14 mouse cellular contexts compared by ENCODE assay signal in the genomic region with DNA sequence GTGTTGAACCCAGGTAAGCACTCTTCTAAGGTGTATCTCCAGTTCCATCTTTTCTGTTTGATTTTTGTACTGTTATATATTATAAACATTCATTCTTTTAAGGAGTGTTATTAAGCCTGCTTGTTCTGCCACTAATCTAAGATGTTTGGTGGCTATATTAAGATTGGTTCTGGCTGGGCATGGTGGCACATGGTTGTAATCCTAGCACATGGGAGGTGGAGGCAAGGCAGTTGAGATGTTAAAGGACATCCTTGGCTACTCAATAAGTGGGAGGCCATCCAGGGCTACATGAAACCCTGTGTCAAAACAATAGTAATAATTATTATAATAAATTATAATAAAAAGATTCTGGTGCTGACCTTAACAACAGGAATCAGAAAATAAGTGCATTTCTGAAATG. TPM values are rescaled to one million over a fixed set of nuclear protein-coding genes. Genes with fewer than 3 reads are reported as not detected.
DNase-seq lines count a peak whose midpoint lies in the region; ATAC-seq lines count a peak whose summit lies in the region.
"Had no signal": no experiment of that assay in that cellular context is flagged by ENCODE, and none has a peak within 500 bp of the region (broad histone marks: within the 10 kb centered on the region; RNA-seq: fewer than 3 reads in every experiment).

No protein-coding gene starts in this region.

- H3K4me2 ChIP-seq in hindbrain, embryonic 13.5 days = peak overlapping the region; percentile 66
- peak overlapping the region; percentile 95 for H3K4me2 ChIP-seq in midbrain, embryonic 14.5 days (ENCODE audit: low read length)
- H3K4me2 ChIP-seq in hindbrain, embryonic 16.5 days (ENCODE audit: low read length) = peak overlapping the region; percentile 27
- H3K4me2 ChIP-seq in neural tube, embryonic 15.5 days = peak overlapping the region; percentile 60
- H3K4me2 ChIP-seq: intestine, embryonic 15.5 days had no signal

- H3K9me3 ChIP-seq in hindbrain, embryonic 13.5 days = no peaks in the 10 kb centered on the region
- H3K9me3 ChIP-seq in hindbrain, embryonic 10.5 days = no peaks in the 10 kb centered on the region
- no peaks in the 10 kb centered on the region for H3K9me3 ChIP-seq in midbrain, embryonic 14.5 days (ENCODE audit: control insufficient read depth, low read length)
- no peaks in the 10 kb centered on the region for H3K9me3 ChIP-seq in midbrain, embryonic 10.5 days (replicated peaks)
- no peaks in the 10 kb centered on the region for H3K9me3 ChIP-seq in hindbrain, embryonic 16.5 days (ENCODE audit: control insufficient read depth, low read length)
- H3K9me3 ChIP-seq in neural tube, embryonic 15.5 days (replicated peaks) = no peaks in the 10 kb centered on the region
- H3K9me3 ChIP-seq: heart, embryonic 10.5 days; intestine, embryonic 15.5 days had no signal

- peak overlapping the region; percentile 20; the same call in 1 of the 2 replicates for H3K9ac ChIP-seq in hindbrain, embryonic 13.5 days
- H3K9ac ChIP-seq in midbrain, embryonic 14.5 days (replicated peaks; ENCODE audit: low read length) = no peak overlapping the region
- no peak overlapping the region for H3K9ac ChIP-seq in hindbrain, embryonic 16.5 days (ENCODE audit: low read depth, low read length)
- H3K9ac ChIP-seq in neural tube, embryonic 15.5 days (replicated peaks) = no peak overlapping the region
- H3K9ac ChIP-seq: intestine, embryonic 15.5 days had no signal

- no peaks in the 10 kb centered on the region for H3K27me3 ChIP-seq in hindbrain, embryonic 13.5 days
- H3K27me3 ChIP-seq in hindbrain, embryonic 10.5 days (ENCODE audit: insufficient read depth, poor library complexity, severe bottlenecking) = no peaks in the 10 kb centered on the region
- H3K27me3 ChIP-seq in midbrain, embryonic 14.5 days (ENCODE audit: control insufficient read depth, insufficient read depth, low read length) = no peaks in the 10 kb centered on the region
- H3K27me3 ChIP-seq in midbrain, embryonic 10.5 days (ENCODE audit: low read depth, poor library complexity, severe bottlenecking) = no peaks in the 10 kb centered on the region
- no peaks in the 10 kb centered on the region for H3K27me3 ChIP-seq in hindbrain, embryonic 16.5 days (replicated peaks; ENCODE audit: control insufficient read depth, insufficient read depth, low read length)
- H3K27me3 ChIP-seq in neural tube, embryonic 15.5 days (replicated peaks) = no peaks in the 10 kb centered on the region
- H3K27me3 ChIP-seq: intestine, embryonic 15.5 days had no signal

- peak overlapping the region; percentile 4 for H3K4me3 ChIP-seq in hindbrain, embryonic 13.5 days
- H3K4me3 ChIP-seq in hindbrain, embryonic 10.5 days = no peak overlapping the region
- peak overlapping the region; percentile 1; the same call in 1 of the 2 replicates for H3K4me3 ChIP-seq in midbrain, embryonic 14.5 days (replicated peaks; ENCODE audit: low read depth, low read length)
- H3K4me3 ChIP-seq in midbrain, embryonic 10.5 days = no peak overlapping the region
- no peak overlapping the region for H3K4me3 ChIP-seq in hindbrain, embryonic 16.5 days (ENCODE audit: low read length)
- no peak overlapping the region for H3K4me3 ChIP-seq in neural tube, embryonic 15.5 days (replicated peaks)
- H3K4me3 ChIP-seq: heart, embryonic 10.5 days; intestine, embryonic 15.5 days had no signal

- no peak for ATAC-seq in hindbrain, embryonic 13.5 days (ENCODE audit: low FRiP score)
- no peak for ATAC-seq in midbrain, embryonic 14.5 days (ENCODE audit: low FRiP score, low TSS enrichment)
- no peak for ATAC-seq in hindbrain, embryonic 16.5 days
- no peak for ATAC-seq in neural tube, embryonic 15.5 days (ENCODE audit: low FRiP score)
- ATAC-seq: intestine, embryonic 15.5 days had no signal

- H3K4me1 ChIP-seq in hindbrain, embryonic 13.5 days (replicated peaks) = peaks cover 52% of the 10 kb centered on the region
- peaks cover 47% of the 10 kb centered on the region for H3K4me1 ChIP-seq in hindbrain, embryonic 10.5 days (replicated peaks)
- peaks cover 46% of the 10 kb centered on the region for H3K4me1 ChIP-seq in midbrain, embryonic 14.5 days (ENCODE audit: control insufficient read depth, insufficient read depth, low read length)
- peaks cover 50% of the 10 kb centered on the region for H3K4me1 ChIP-seq in midbrain, embryonic 10.5 days
- peaks cover 39% of the 10 kb centered on the region for H3K4me1 ChIP-seq in hindbrain, embryonic 16.5 days (ENCODE audit: control insufficient read depth, insufficient read depth, low read depth, low read length)
- peaks cover 56% of the 10 kb centered on the region for H3K4me1 ChIP-seq in neural tube, embryonic 15.5 days

- no peak for DNase-seq in hindbrain, embryonic 10.5 days (ENCODE audit: low spot score)
- no peak for DNase-seq in midbrain, embryonic 14.5 days
- no peak for DNase-seq in midbrain, embryonic 10.5 days (ENCODE audit: low spot score)
- no peak for DNase-seq in right cerebral cortex, postnatal 10 days (ENCODE audit: low spot score in 2 of 2)
- DNase-seq in thymus, adult 18-20 months = no peak
- DNase-seq: cerebellum, postnatal 14 days; left cerebral cortex, postnatal 4 days; lung, postnatal 4 days; right cerebral cortex, adult 18-20 months had no signal

- no peaks in the 10 kb centered on the region for H3K36me3 ChIP-seq in hindbrain, embryonic 13.5 days
- peaks cover 16% of the 10 kb centered on the region; the same call in 1 of the 2 replicates for H3K36me3 ChIP-seq in hindbrain, embryonic 10.5 days
- H3K36me3 ChIP-seq in midbrain, embryonic 14.5 days (ENCODE audit: control insufficient read depth, insufficient read depth, low read length) = 0 out of 2 replicates have a peak, but pooled peaks cover 4% of the 10 kb centered on the region
- 0 out of 2 replicates have a peak, but pooled peaks cover 12% of the 10 kb centered on the region for H3K36me3 ChIP-seq in midbrain, embryonic 10.5 days
- no peaks in the 10 kb centered on the region for H3K36me3 ChIP-seq in hindbrain, embryonic 16.5 days (ENCODE audit: control insufficient read depth, insufficient read depth, low read length)
- H3K36me3 ChIP-seq in neural tube, embryonic 15.5 days = no peaks in the 10 kb centered on the region
- H3K36me3 ChIP-seq: intestine, embryonic 15.5 days had no signal

- no peak overlapping the region for H3K27ac ChIP-seq in hindbrain, embryonic 13.5 days
- no peak overlapping the region for H3K27ac ChIP-seq in hindbrain, embryonic 10.5 days
- no peak overlapping the region for H3K27ac ChIP-seq in midbrain, embryonic 14.5 days (replicated peaks; ENCODE audit: low read depth, low read length)
- H3K27ac ChIP-seq in midbrain, embryonic 10.5 days (replicated peaks) = no peak overlapping the region
- H3K27ac ChIP-seq in hindbrain, embryonic 16.5 days (ENCODE audit: low read depth, low read length) = no peak overlapping the region
- no peak overlapping the region for H3K27ac ChIP-seq in neural tube, embryonic 15.5 days (replicated peaks)
- H3K27ac ChIP-seq: heart, embryonic 10.5 days; intestine, embryonic 15.5 days had no signal

RNA-seq across cellular contexts. Expression of a gene that starts 5.8 kb away (rescaled TPM):
- 24.1 and 24.7 TPM in 2 replicates for polyA plus RNA-seq in hindbrain, embryonic 13.5 days (2015; fragmentation: Nextera tagmentation; extraction: Ambion mirVana)
- 22.2 and 28.7 TPM in 2 replicates for polyA plus RNA-seq in hindbrain, embryonic 10.5 days (2016; fragmentation: Nextera tagmentation; extraction: Ambion mirVana)
- 22.9 and 28.5 TPM in 2 replicates for polyA plus RNA-seq in midbrain, embryonic 14.5 days (2014; fragmentation: Nextera tagmentation; extraction: Ambion mirVana)
- 25.8 and 28.2 TPM in 2 replicates for polyA plus RNA-seq in midbrain, embryonic 10.5 days (2016; fragmentation: Nextera tagmentation; extraction: Ambion mirVana)
- polyA plus RNA-seq in hindbrain, embryonic 16.5 days (2015; fragmentation: Nextera tagmentation; extraction: Ambion mirVana) = 20.5 and 20.7 TPM in 2 replicates
- polyA plus RNA-seq in neural tube, embryonic 15.5 days (2015; fragmentation: Nextera tagmentation; extraction: Ambion mirVana) = 21.2 and 23.4 TPM in 2 replicates

RNA-seq across cellular contexts. Expression of a gene that starts 6.1 kb away (rescaled TPM):
- polyA plus RNA-seq in hindbrain, embryonic 13.5 days (2015; fragmentation: Nextera tagmentation; extraction: Ambion mirVana) = 29.0 and 30.4 TPM in 2 replicates
- 10.6 and 12.6 TPM in 2 replicates for polyA plus RNA-seq in hindbrain, embryonic 10.5 days (2016; fragmentation: Nextera tagmentation; extraction: Ambion mirVana)
- 30.2 and 38.5 TPM in 2 replicates for polyA plus RNA-seq in midbrain, embryonic 14.5 days (2014; fragmentation: Nextera tagmentation; extraction: Ambion mirVana)
- 10.6 and 14.4 TPM in 2 replicates for polyA plus RNA-seq in midbrain, embryonic 10.5 days (2016; fragmentation: Nextera tagmentation; extraction: Ambion mirVana)
- 21.4 and 24.5 TPM in 2 replicates for polyA plus RNA-seq in hindbrain, embryonic 16.5 days (2015; fragmentation: Nextera tagmentation; extraction: Ambion mirVana)
- polyA plus RNA-seq in neural tube, embryonic 15.5 days (2015; fragmentation: Nextera tagmentation; extraction: Ambion mirVana) = 22.7 and 23.4 TPM in 2 replicates

RNA-seq across cellular contexts. Expression of a gene that starts 53.7 kb away (rescaled TPM):
- 2.4 and 4.9 TPM in 2 replicates for polyA plus RNA-seq in hindbrain, embryonic 13.5 days (2015; fragmentation: Nextera tagmentation; extraction: Ambion mirVana)
- polyA plus RNA-seq in hindbrain, embryonic 10.5 days (2016; fragmentation: Nextera tagmentation; extraction: Ambion mirVana) = 2.8 and 3.0 TPM in 2 replicates
- polyA plus RNA-seq in midbrain, embryonic 14.5 days (2014; fragmentation: Nextera tagmentation; extraction: Ambion mirVana) = 2.1 and 3.7 TPM in 2 replicates
- polyA plus RNA-seq in midbrain, embryonic 10.5 days (2016; fragmentation: Nextera tagmentation; extraction: Ambion mirVana) = 2.1 and 2.4 TPM in 2 replicates
- 1.4 and 2.4 TPM in 2 replicates for polyA plus RNA-seq in hindbrain, embryonic 16.5 days (2015; fragmentation: Nextera tagmentation; extraction: Ambion mirVana)
- 2.6 and 5.0 TPM in 2 replicates for polyA plus RNA-seq in neural tube, embryonic 15.5 days (2015; fragmentation: Nextera tagmentation; extraction: Ambion mirVana)

Comparison
In these comparisons a context has a peak if more than half of its experiments do, and no peak if none do; other contexts are left out.
1. H3K4me3 ChIP-seq: peak in hindbrain, embryonic 13.5 days (single experiment) and midbrain, embryonic 14.5 days (single experiment); none in hindbrain, embryonic 10.5 days (single experiment), midbrain, embryonic 10.5 days (single experiment), hindbrain, embryonic 16.5 days (single experiment) and neural tube, embryonic 15.5 days (single experiment).
2. H3K4me2 ChIP-seq: peak in every context shown above with its lines; median percentile 95 in midbrain, embryonic 14.5 days; 66 in hindbrain, embryonic 13.5 days; 60 in neural tube, embryonic 15.5 days; 27 in hindbrain, embryonic 16.5 days.